Mouse (Mus musculus) CD4-positive, CD25-positive, alpha-beta regulatory T cell, adult 2 months (primary cell): ENCODE measurements around the gene AC129217.1.
A peak's percentile ranks its signal among the peaks of the same experiment; 100 is the strongest.

Experiments
- DNase-seq: peaks from one replicate; pipeline ENCODE4 v3.0.0-alpha.2; 2012; ENCODE audit warnings: low read depth, low spot score

AC129217.1 gene

GRCm38 (mm10) chr19:8829660-8830059 lies at the start of gene AC129217.1:
AC129217.1 (plus strand) TSS chr19:8829773.
- no peak for DNase-seq

GRCm38 (mm10) chr19:8786008-8786781 lies 43.4 kb upstream of the AC129217.1 start, which contains the start of gene Taf6l:
Taf6l (minus strand) TSS chr19:8786417.
- peak; percentile 97 for DNase-seq

- no peak for DNase-seq
Observed at GRCm38 (mm10) chr19:8788521-8788920, 41.1 kb upstream of the AC129217.1 start.

GRCm38 (mm10) chr19:8789171-8789570 lies 40.4 kb upstream of the AC129217.1 start:
- no peak for DNase-seq

- no peak for DNase-seq
Observed at GRCm38 (mm10) chr19:8790171-8790570, 39.4 kb upstream of the AC129217.1 start.

GRCm38 (mm10) chr19:8798264-8798946 lies 31.2 kb upstream of the AC129217.1 start, which contains the start of gene Polr2g:
Polr2g (minus strand) TSS chr19:8798577.
- DNase-seq: peak; percentile 94

GRCm38 (mm10) chr19:8798947-8799315 lies 30.6 kb upstream of the AC129217.1 start:
- DNase-seq: peak; percentile 29

- DNase-seq: peak; percentile 96
Observed at GRCm38 (mm10) chr19:8802130-8802821, 27.3 kb upstream of the AC129217.1 start, which contains the start of gene Zbtb3. Zbtb3 (plus strand) TSS chr19:8802555.

GRCm38 (mm10) chr19:8803204-8803780 lies 26.3 kb upstream of the AC129217.1 start:
- DNase-seq: no peak

GRCm38 (mm10) chr19:8803879-8804660 lies 25.5 kb upstream of the AC129217.1 start:
- DNase-seq: no peak

- DNase-seq: no peak
Observed at GRCm38 (mm10) chr19:8806810-8807209, 22.8 kb upstream of the AC129217.1 start.

GRCm38 (mm10) chr19:8815812-8816211 lies 13.8 kb upstream of the AC129217.1 start:
- no peak for DNase-seq

- DNase-seq: no peak
Observed at GRCm38 (mm10) chr19:8817001-8817400, 12.6 kb upstream of the AC129217.1 start.

- peak; percentile 34 for DNase-seq
Observed at GRCm38 (mm10) chr19:8818301-8818798, 11.2 kb upstream of the AC129217.1 start.

GRCm38 (mm10) chr19:8818801-8819595 lies 10.6 kb upstream of the AC129217.1 start, which contains the start of gene Ttc9c:
Ttc9c (minus strand) TSS chr19:8819333.
- peak; percentile 93 for DNase-seq

GRCm38 (mm10) chr19:8819596-8820423 lies 9.8 kb upstream of the AC129217.1 start, which contains the start of gene Hnrnpul2:
Hnrnpul2 (plus strand) TSS chr19:8820010.
- peak; percentile 100 for DNase-seq

- no peak for DNase-seq
Observed at GRCm38 (mm10) chr19:8820424-8820956, 9.1 kb upstream of the AC129217.1 start.

GRCm38 (mm10) chr19:8821146-8821545 lies 8.4 kb upstream of the AC129217.1 start:
- no peak for DNase-seq

GRCm38 (mm10) chr19:8822696-8823095 lies 6.9 kb upstream of the AC129217.1 start:
- no peak for DNase-seq
